Mouse (Mus musculus) left cerebral cortex, postnatal 10 days (tissue): Measurements from ENCODE around the gene 1700003F12Rik. TPM values are rescaled to one million over a fixed set of nuclear protein-coding genes. Genes with fewer than 3 reads are reported as not detected.
A peak's percentile ranks its signal among the peaks of the same experiment; 100 is the strongest.

Source experiments
- DNase-seq, 2 experiments: peaks; one replicate each; pipeline ENCODE4 v3.0.0; 2021 to 2022; ENCODE audit warnings: low spot score in 2 of 2, mixed read lengths in 1 of 2; ENCODE audit errors: extremely low spot score in 1 of 2
- intact Hi-C: fragments of 180-260 bp; cut with DNase I; formaldehyde crosslinking; loops from one replicate; pipeline ENCODE4 v1.15.1; 2025
- total RNA-seq, 2 experiments: library from RNA; stranded (reverse); gene quantifications; 2 replicates each; pipeline ENCODE4 v1.2.3; 2021

1700003F12Rik gene
- total RNA-seq, 2 experiments from 2014 or later, result 0.71 TPM; not detected in 1

DNA sequence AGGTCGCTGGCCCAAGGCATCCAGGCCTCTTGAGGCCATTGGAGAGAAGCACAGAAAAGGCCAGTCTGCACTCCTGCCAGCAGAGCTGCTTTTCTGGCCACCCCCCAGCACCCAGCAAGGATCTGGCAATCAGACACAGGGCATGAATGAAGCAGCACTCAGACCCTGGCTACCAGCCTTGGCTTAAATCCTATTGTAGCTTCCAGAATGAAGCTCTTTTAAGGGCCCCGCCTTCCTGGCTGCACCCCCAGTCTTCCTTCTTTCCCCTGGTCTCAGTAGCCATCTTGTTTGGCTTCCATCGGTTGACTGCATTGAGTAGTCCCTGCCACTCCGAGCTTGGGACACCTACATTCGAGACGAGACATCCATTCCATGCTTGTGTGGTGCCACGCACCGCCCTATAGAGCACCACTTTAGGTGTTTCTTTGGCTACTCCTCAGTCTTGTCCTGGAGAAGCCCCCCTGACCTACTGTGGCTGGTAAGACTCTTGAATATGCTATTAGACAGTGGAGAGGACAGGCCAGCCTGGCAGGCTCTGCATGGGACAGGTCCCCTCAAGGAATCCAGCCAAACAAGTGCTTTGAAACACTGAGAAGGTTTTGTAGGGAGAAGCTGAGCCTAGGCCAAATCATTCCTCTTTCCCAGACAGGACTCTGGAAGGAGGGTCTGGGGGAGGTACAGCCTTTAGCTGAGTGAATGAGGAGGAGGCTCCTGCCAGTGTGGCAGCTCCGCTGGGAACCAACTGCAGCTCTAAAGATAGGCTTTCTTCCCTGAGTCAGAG lies 3.1 kb upstream of the 1700003F12Rik start:
- peak; percentile 68 to 79 for DNase-seq
- intact Hi-C loops, result no loop called here

- DNase-seq, result peak in 1 of 2 experiments; percentile 74
- intact Hi-C loops, result no loop called here
These were observed 1.8 kb downstream of the 1700003F12Rik start for GRCm38 (mm10) chr2:154548688-154549087.

- intact Hi-C loops, result no loop called here
- peak in 1 of 2 experiments; percentile 89 for DNase-seq
These were observed 2.4 kb downstream of the 1700003F12Rik start for GRCm38 (mm10) chr2:154549127-154549885.

DNA sequence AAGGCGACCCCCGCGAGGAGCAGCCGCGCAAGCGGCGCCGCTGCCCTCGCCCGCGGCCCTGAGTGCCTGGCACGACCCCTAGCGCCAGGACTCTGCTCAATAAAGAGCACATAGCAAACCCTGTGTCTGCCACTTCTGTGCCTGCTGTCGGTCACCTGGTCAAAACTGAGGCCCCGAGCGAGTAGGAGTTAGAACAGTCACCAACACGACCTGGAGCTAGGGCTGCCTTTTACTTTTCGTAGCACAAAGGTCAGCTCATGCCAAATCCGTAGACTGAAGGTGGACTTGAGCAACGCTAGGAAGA lies 3.0 kb downstream of the 1700003F12Rik start:
- DNase-seq, result no peak
- intact Hi-C loops, result loop anchor here (10.0 kb wide), 1 partner anchor 65 kb away; the partner anchor contains the start of genes 4930519P11Rik and Zfp341

DNA sequence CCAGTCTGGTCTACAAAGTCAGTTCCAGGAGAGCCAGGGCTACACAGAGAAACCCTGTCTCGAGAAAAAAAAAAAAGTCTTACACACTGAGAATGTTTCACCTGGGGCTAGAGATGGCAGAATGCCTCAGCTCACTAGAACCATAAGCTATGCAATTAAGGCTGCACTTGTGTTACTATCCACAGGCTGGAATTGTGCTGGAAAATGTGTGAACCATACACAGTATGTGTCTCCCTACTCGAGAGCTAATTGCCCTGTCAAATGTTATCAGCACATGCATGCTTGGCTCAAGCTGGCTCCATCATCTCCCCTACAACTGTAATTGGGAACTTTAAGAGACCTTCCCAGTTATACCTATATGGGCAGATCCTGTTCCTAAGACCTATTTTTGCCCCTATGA lies 4.1 kb downstream of the 1700003F12Rik start:
- DNase-seq, result no peak
- intact Hi-C loops, result loop anchor here (10.0 kb wide), 1 partner anchor 64 kb away; the partner anchor contains the start of genes 4930519P11Rik and Zfp341

DNA sequence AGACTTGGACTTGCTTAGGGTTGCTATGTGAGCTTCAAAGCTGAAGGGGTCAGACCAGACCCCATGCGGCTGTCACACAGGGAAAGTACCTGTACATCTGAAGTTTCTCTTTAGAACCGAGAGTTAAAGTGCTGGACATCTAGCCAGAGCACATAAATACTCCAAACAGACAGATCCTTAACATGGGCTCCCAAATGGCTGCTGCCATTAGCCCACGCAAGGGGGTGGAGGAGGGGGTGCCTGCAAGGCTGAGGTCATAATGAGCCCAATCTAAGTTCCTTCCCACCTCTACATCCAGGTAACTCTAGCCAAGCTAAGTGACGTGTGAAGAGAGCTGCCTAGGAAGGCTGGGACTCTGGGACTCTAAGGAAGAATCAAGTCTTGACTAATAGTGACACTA lies 4.6 kb downstream of the 1700003F12Rik start, which contains the start of gene Actl10:
Gene Actl10, plus strand, starts transcription at position 301 of the 400 bp plus-strand sequence.
- intact Hi-C loops, result loop anchor here (10.0 kb wide), 1 partner anchor 63 kb away; the partner anchor contains the start of genes 4930519P11Rik and Zfp341
- DNase-seq, result no peak

- no peak for DNase-seq
- intact Hi-C loops, result loop anchor here (10.0 kb wide), 1 partner anchor 63 kb away; the partner anchor contains the start of genes 4930519P11Rik and Zfp341
These were observed 5.0 kb downstream of the 1700003F12Rik start for GRCm38 (mm10) chr2:154551927-154552326.

- DNase-seq, result peak; percentile 71 to 85
These were observed 5.6 kb downstream of the 1700003F12Rik start for GRCm38 (mm10) chr2:154552424-154552907.

GRCm38 (mm10) chr2:154555235-154555634 lies 8.3 kb downstream of the 1700003F12Rik start:
- intact Hi-C loops, result loop anchor here (10.0 kb wide), 1 partner anchor 60 kb away; the partner anchor contains the start of genes 4930519P11Rik and Zfp341

More at GRCm38 (mm10) chr2:154552424-154552907, 5.6 kb downstream of the 1700003F12Rik start:
- intact Hi-C loops, result loop anchor here (10.0 kb wide), 1 partner anchor 62 kb away; the partner anchor contains the start of genes 4930519P11Rik and Zfp341

GRCm38 (mm10) chr2:154557184-154557832 lies 10.4 kb downstream of the 1700003F12Rik start:
- intact Hi-C loops, result loop anchor here (10.0 kb wide), 1 partner anchor 57 kb away; the partner anchor contains the start of genes 4930519P11Rik and Zfp341
- no peak for DNase-seq

More at GRCm38 (mm10) chr2:154555235-154555634, 8.3 kb downstream of the 1700003F12Rik start:
- peak in 1 of 2 experiments; percentile 74 for DNase-seq

DNA sequence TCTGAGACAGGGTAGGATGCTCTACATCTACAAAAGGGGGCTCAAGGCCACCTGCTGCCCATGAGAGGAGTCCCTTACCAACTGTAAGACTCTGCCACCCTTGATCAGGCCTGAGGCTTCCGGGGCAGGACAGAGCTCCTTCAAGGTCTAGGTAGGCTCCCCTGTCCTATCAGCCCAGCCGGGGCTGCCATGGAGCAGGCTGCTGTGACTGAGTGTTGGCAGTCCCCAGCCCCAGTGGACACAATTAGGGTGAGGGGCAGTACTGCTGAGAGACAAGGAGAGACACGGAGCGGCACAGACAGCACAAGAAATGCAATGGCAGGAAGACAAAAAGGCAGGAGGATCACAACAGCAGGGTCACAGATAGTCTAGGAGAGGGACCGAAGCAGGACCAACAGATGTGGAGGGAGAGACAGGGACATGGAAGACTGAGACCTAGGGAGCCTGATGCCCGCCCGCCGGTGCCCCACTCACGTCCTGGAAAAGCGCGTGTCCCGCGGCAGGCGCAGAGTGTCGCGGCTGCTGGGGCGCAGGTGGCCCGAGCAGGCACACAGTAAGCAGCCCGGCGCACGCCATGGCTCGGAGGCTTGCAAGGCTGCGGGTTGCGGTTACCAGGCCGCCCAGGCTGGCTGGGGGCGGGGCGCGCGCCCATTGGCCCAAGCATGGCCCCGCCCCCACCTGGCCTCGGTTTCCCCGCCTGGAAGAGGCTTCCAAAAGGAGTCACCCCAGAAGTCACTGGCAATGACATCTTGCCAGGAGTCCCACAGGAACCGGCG lies 11.6 kb downstream of the 1700003F12Rik start, which contains the start of gene Necab3:
Gene Necab3, minus strand, starts transcription at position 627 of the 776 bp plus-strand sequence.
- intact Hi-C loops, result loop anchor here (10.0 kb wide), 1 partner anchor 56 kb away; the partner anchor contains the start of genes 4930519P11Rik and Zfp341
- DNase-seq, result peak in 1 of 2 experiments; percentile 78

- intact Hi-C loops, result no loop called here
- DNase-seq, result no peak
These were observed 16.8 kb downstream of the 1700003F12Rik start for GRCm38 (mm10) chr2:154563612-154564170.

DNA sequence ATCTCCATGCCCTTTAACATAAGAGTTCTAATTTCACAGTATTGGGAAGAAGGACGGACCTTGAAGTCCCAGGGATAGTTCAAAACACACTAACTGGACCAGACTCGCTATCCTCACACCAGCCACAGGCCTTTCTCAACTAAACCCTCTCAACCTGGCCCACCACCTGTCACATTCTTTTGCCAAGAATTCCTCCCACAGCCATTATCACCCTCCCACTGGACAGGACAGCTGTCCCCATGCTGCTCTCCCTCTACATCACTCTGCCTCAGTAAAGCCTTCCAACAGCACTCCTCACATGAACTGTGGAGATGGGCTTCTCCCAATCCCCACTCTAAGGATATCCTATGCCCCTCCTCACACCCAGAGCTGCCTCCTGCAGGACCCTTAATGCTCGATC lies 18.7 kb downstream of the 1700003F12Rik start:
- DNase-seq, result no peak
- intact Hi-C loops, result no loop called here

DNA sequence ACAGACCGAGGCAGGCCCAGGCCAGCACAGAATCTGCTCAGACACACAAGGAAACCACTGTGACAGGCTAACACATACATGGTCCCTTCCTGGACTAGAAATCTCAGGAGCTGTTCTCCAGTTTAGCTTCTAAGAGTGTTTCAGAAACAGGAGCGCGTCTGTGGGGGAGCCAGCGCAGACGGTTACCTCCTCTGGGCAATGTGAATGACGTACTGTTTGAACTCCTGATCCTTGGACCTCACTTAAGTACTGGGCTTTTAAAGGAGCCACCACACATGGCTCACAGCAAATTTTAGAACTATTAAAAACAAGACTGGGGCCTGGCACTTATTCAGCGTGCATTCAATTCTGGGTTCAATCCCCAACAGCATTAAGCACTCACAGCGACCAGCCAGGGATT lies 19.8 kb downstream of the 1700003F12Rik start:
- DNase-seq, result no peak
- intact Hi-C loops, result no loop called here

DNA sequence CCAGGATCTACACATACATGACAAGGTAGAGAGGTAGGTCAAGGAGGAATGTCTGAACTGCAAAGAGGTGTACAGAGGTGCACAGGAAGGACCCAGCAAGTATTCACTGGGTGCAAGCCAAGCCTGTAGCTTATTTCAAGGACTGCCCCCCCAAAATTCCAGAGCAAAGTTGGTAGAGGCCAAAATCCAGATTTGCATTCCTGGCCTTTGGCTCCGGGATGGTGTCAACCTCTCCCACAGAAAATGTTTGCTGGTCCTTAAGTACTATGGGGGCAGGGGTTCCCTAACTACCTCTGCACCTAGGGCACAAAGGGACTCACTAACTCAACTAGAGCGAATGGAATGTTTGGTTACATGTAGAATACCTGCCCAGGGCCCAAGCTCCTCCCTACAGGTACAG lies 20.9 kb downstream of the 1700003F12Rik start:
- no peak for DNase-seq
- intact Hi-C loops, result no loop called here

GRCm38 (mm10) chr2:154568329-154569070 lies 21.6 kb downstream of the 1700003F12Rik start:
- intact Hi-C loops, result no loop called here
- peak in 1 of 2 experiments; percentile 72 for DNase-seq
